Mouse (Mus musculus) testis, adult 2 months (tissue): ENCODE data around the gene Gm20388.

Experiments
- CTCF ChIP-seq: fragments of 200-500 bp; IDR thresholded peaks from 2 replicates; pipeline ENCODE4 v1.5.1; 2012; ENCODE audit warnings: low read depth, mild to moderate bottlenecking, inconsistent platforms, low read length, moderate library complexity; ENCODE audit not compliant: control insufficient read depth, insufficient read depth, insufficient replicate concordance
- POLR2A ChIP-seq: fragments of 200-500 bp; IDR thresholded peaks from 2 replicates; pipeline ENCODE4 v1.6.1; 2012; ENCODE audit warnings: low read depth, mild to moderate bottlenecking, inconsistent platforms, low read length, moderate library complexity; ENCODE audit not compliant: control insufficient read depth

GRCm38 (mm10) chr8:120745226-120745625 lies 834.6 kb downstream of the Gm20388 start:
- TF ChIP-seq POLR2A (no peak), CTCF (no peak)
